Mouse (Mus musculus): ENCODE measurements around the gene Ric8b. TPM values are rescaled to one million over a fixed set of nuclear protein-coding genes. Genes with fewer than 3 reads are reported as not detected.

Ric8b gene
- polyA plus RNA-seq, 1 experiment from 2014 or later: 48.5 TPM

- Histone ChIP-seq H3K4me1 (ENCODE audit: control insufficient read depth, insufficient read depth, low read length) (peaks cover 8% of the 10 kb centered on the region; the same call in 1 of the 2 replicates), H3K27ac (replicated peaks; ENCODE audit: low read depth, low read length) (no peak overlapping the region), H3K4me3 (replicated peaks; ENCODE audit: low read depth, low read length) (no peak overlapping the region), H3K36me3 (ENCODE audit: control insufficient read depth, insufficient read depth, low read length) (0 out of 2 replicates have a peak, but pooled peaks cover 7% of the 10 kb centered on the region), H3K9ac (replicated peaks; ENCODE audit: low read length) (no peak overlapping the region), H3K9me3 (ENCODE audit: control insufficient read depth, low read length) (no peaks in the 10 kb centered on the region), H3K4me2 (ENCODE audit: low read length) (no peak overlapping the region), H3K27me3 (ENCODE audit: control insufficient read depth, insufficient read depth, low read length) (no peaks in the 10 kb centered on the region)
- WGBS: 30% methylated on average over 4 of the region's 4 CpGs
- peak; percentile 69 for DNase-seq
- no peak for ATAC-seq (ENCODE audit: low FRiP score, low TSS enrichment)
Observed at GRCm38 (mm10) chr10:84889096-84889846, 28.1 kb upstream of the Ric8b start.

GRCm38 (mm10) chr10:84895810-84896358 lies 21.5 kb upstream of the Ric8b start:
- no peak overlapping the region for H3K27ac ChIP-seq (replicated peaks; ENCODE audit: low read depth, low read length)
- H3K4me3 ChIP-seq (replicated peaks; ENCODE audit: low read depth, low read length): no peak overlapping the region
- H3K36me3 ChIP-seq (ENCODE audit: control insufficient read depth, insufficient read depth, low read length): peaks cover 17% of the 10 kb centered on the region
- DNase-seq (no peak), ATAC-seq (ENCODE audit: low FRiP score, low TSS enrichment) (no peak)
- H3K27me3 ChIP-seq (ENCODE audit: control insufficient read depth, insufficient read depth, low read length): no peaks in the 10 kb centered on the region
- no peaks in the 10 kb centered on the region for H3K9me3 ChIP-seq (ENCODE audit: control insufficient read depth, low read length)
- H3K4me2 ChIP-seq (ENCODE audit: low read length): no peak overlapping the region
- H3K4me1 ChIP-seq (ENCODE audit: control insufficient read depth, insufficient read depth, low read length): no peaks in the 10 kb centered on the region
- no peak overlapping the region for H3K9ac ChIP-seq (replicated peaks; ENCODE audit: low read length)
- 93% methylated on average over 10 of the region's 10 CpGs for WGBS

- WGBS: 74% methylated on average over 9 of the region's 9 CpGs
- H3K36me3 ChIP-seq (ENCODE audit: control insufficient read depth, insufficient read depth, low read length): peaks cover 15% of the 10 kb centered on the region
- H3K27ac ChIP-seq (replicated peaks; ENCODE audit: low read depth, low read length): no peak overlapping the region
- no peak overlapping the region for H3K4me3 ChIP-seq (replicated peaks; ENCODE audit: low read depth, low read length)
- no peaks in the 10 kb centered on the region for H3K9me3 ChIP-seq (ENCODE audit: control insufficient read depth, low read length)
- no peaks in the 10 kb centered on the region for H3K4me1 ChIP-seq (ENCODE audit: control insufficient read depth, insufficient read depth, low read length)
- H3K27me3 ChIP-seq (ENCODE audit: control insufficient read depth, insufficient read depth, low read length): no peaks in the 10 kb centered on the region
- no peak for ATAC-seq (ENCODE audit: low FRiP score, low TSS enrichment)
- H3K4me2 ChIP-seq (ENCODE audit: low read length): no peak overlapping the region
- no peak overlapping the region for H3K9ac ChIP-seq (replicated peaks; ENCODE audit: low read length)
- DNase-seq: no peak
Observed at GRCm38 (mm10) chr10:84896941-84897930, 20.2 kb upstream of the Ric8b start.

- Histone ChIP-seq H3K4me2 (ENCODE audit: low read length) (no peak overlapping the region), H3K4me3 (replicated peaks; ENCODE audit: low read depth, low read length) (no peak overlapping the region), H3K4me1 (ENCODE audit: control insufficient read depth, insufficient read depth, low read length) (peaks cover 6% of the 10 kb centered on the region; the same call in 1 of the 2 replicates), H3K9me3 (ENCODE audit: control insufficient read depth, low read length) (no peaks in the 10 kb centered on the region), H3K27ac (replicated peaks; ENCODE audit: low read depth, low read length) (no peak overlapping the region), H3K36me3 (ENCODE audit: control insufficient read depth, insufficient read depth, low read length) (peaks cover 13% of the 10 kb centered on the region), H3K9ac (replicated peaks; ENCODE audit: low read length) (no peak overlapping the region), H3K27me3 (ENCODE audit: control insufficient read depth, insufficient read depth, low read length) (no peaks in the 10 kb centered on the region)
- ATAC-seq (ENCODE audit: low FRiP score, low TSS enrichment) (no peak), DNase-seq (no peak)
- WGBS: 70% methylated on average over 3 of the region's 3 CpGs
Observed at GRCm38 (mm10) chr10:84898144-84898979, 19.1 kb upstream of the Ric8b start.

GRCm38 (mm10) chr10:84901676-84902075 lies 15.7 kb upstream of the Ric8b start:
- no peak overlapping the region for H3K27ac ChIP-seq (replicated peaks; ENCODE audit: low read depth, low read length)
- no peak for DNase-seq
- no peak for ATAC-seq (ENCODE audit: low FRiP score, low TSS enrichment)
- H3K9me3 ChIP-seq (ENCODE audit: control insufficient read depth, low read length): no peaks in the 10 kb centered on the region
- no peaks in the 10 kb centered on the region for H3K27me3 ChIP-seq (ENCODE audit: control insufficient read depth, insufficient read depth, low read length)
- peaks cover 12% of the 10 kb centered on the region for H3K4me1 ChIP-seq (ENCODE audit: control insufficient read depth, insufficient read depth, low read length)
- 85% methylated on average over 5 of the region's 5 CpGs for WGBS
- no peak overlapping the region for H3K4me2 ChIP-seq (ENCODE audit: low read length)
- H3K36me3 ChIP-seq (ENCODE audit: control insufficient read depth, insufficient read depth, low read length): peaks cover 11% of the 10 kb centered on the region
- H3K4me3 ChIP-seq (replicated peaks; ENCODE audit: low read depth, low read length): no peak overlapping the region
- H3K9ac ChIP-seq (replicated peaks; ENCODE audit: low read length): no peak overlapping the region

GRCm38 (mm10) chr10:84902213-84902612 lies 15.2 kb upstream of the Ric8b start:
- no peak overlapping the region for H3K4me2 ChIP-seq (ENCODE audit: low read length)
- 94% methylated on average over 2 of the region's 2 CpGs for WGBS
- H3K9me3 ChIP-seq (ENCODE audit: control insufficient read depth, low read length): no peaks in the 10 kb centered on the region
- H3K27me3 ChIP-seq (ENCODE audit: control insufficient read depth, insufficient read depth, low read length): no peaks in the 10 kb centered on the region
- H3K4me1 ChIP-seq (ENCODE audit: control insufficient read depth, insufficient read depth, low read length): peaks cover 12% of the 10 kb centered on the region
- no peak overlapping the region for H3K9ac ChIP-seq (replicated peaks; ENCODE audit: low read length)
- H3K36me3 ChIP-seq (ENCODE audit: control insufficient read depth, insufficient read depth, low read length): peaks cover 11% of the 10 kb centered on the region
- H3K27ac ChIP-seq (replicated peaks; ENCODE audit: low read depth, low read length): no peak overlapping the region
- no peak overlapping the region for H3K4me3 ChIP-seq (replicated peaks; ENCODE audit: low read depth, low read length)
- ATAC-seq (ENCODE audit: low FRiP score, low TSS enrichment): no peak
- DNase-seq: no peak

- 36% methylated on average over 7 of the region's 7 CpGs for WGBS
- H3K4me1 ChIP-seq (ENCODE audit: control insufficient read depth, insufficient read depth, low read length): peaks cover 12% of the 10 kb centered on the region
- no peak for DNase-seq
- peaks cover 11% of the 10 kb centered on the region for H3K36me3 ChIP-seq (ENCODE audit: control insufficient read depth, insufficient read depth, low read length)
- no peaks in the 10 kb centered on the region for H3K27me3 ChIP-seq (ENCODE audit: control insufficient read depth, insufficient read depth, low read length)
- ATAC-seq (ENCODE audit: low FRiP score, low TSS enrichment): 0 out of 2 replicates have a peak, but pooled peaks have one; percentile 58
- H3K27ac ChIP-seq (replicated peaks; ENCODE audit: low read depth, low read length): no peak overlapping the region
- no peak overlapping the region for H3K4me3 ChIP-seq (replicated peaks; ENCODE audit: low read depth, low read length)
- H3K4me2 ChIP-seq (ENCODE audit: low read length): no peak overlapping the region
- 0 out of 2 replicates have a peak overlapping the region, but pooled peaks have one; percentile 9 for H3K9ac ChIP-seq (replicated peaks; ENCODE audit: low read length)
- no peaks in the 10 kb centered on the region for H3K9me3 ChIP-seq (ENCODE audit: control insufficient read depth, low read length)
Observed at GRCm38 (mm10) chr10:84903307-84903706, 14.1 kb upstream of the Ric8b start.

- Histone ChIP-seq H3K9me3 (ENCODE audit: control insufficient read depth, low read length) (no peaks in the 10 kb centered on the region), H3K27ac (replicated peaks; ENCODE audit: low read depth, low read length) (no peak overlapping the region; the same call in 1 of the 2 replicates), H3K4me1 (ENCODE audit: control insufficient read depth, insufficient read depth, low read length) (peaks cover 12% of the 10 kb centered on the region), H3K4me2 (ENCODE audit: low read length) (no peak overlapping the region), H3K4me3 (replicated peaks; ENCODE audit: low read depth, low read length) (no peak overlapping the region), H3K27me3 (ENCODE audit: control insufficient read depth, insufficient read depth, low read length) (no peaks in the 10 kb centered on the region), H3K9ac (replicated peaks; ENCODE audit: low read length) (peak overlapping the region; percentile 9; the same call in 1 of the 2 replicates), H3K36me3 (ENCODE audit: control insufficient read depth, insufficient read depth, low read length) (peaks cover 11% of the 10 kb centered on the region)
- DNase-seq (no peak), ATAC-seq (ENCODE audit: low FRiP score, low TSS enrichment) (no peak)
- WGBS: 20% methylated on average over 5 of the region's 5 CpGs
Observed at GRCm38 (mm10) chr10:84903742-84904141, 13.7 kb upstream of the Ric8b start.
